In genomic region chr7:77303935-77304334, GRCm38 (mm10) we compare ENCODE assay signal across 11 mouse cellular contexts.
A peak's percentile ranks its signal among the peaks of the same experiment; 100 is the strongest.
DNase-seq lines count a peak whose midpoint lies in the region; ATAC-seq and TF ChIP-seq lines count a peak whose summit lies in the region.
"Had no signal": no experiment of that assay in that cellular context is flagged by ENCODE, and none has a peak within 500 bp of the region (broad histone marks: within the 10 kb centered on the region; RNA-seq: fewer than 3 reads in every experiment).

No protein-coding gene starts in this region.

- peak overlapping the region; percentile 29 for H3K4me3 ChIP-seq in heart, embryonic 16.5 days (ENCODE audit: low read length)
- no peak overlapping the region for H3K4me3 ChIP-seq in embryonic facial prominence, embryonic 11.5 days (ENCODE audit: low read depth, low read length)
- no peak overlapping the region for H3K4me3 ChIP-seq in hindbrain, embryonic 14.5 days (replicated peaks; ENCODE audit: low read length)
- no peak overlapping the region for H3K4me3 ChIP-seq in liver, postnatal 0 days (ENCODE audit: low read depth, low read length)
- no peak overlapping the region for H3K4me3 ChIP-seq in intestine, embryonic 15.5 days (replicated peaks)
- H3K4me3 ChIP-seq: gastrocnemius, adult 2 months; liver, embryonic 13.5 days had no signal

- no peak overlapping the region for H3K27ac ChIP-seq in heart, embryonic 16.5 days (ENCODE audit: low read length)
- no peak overlapping the region for H3K27ac ChIP-seq in embryonic facial prominence, embryonic 11.5 days (replicated peaks; ENCODE audit: low read depth, low read length)
- no peak overlapping the region for H3K27ac ChIP-seq in hindbrain, embryonic 14.5 days
- H3K27ac ChIP-seq in liver, postnatal 0 days (ENCODE audit: low read depth), result no peak overlapping the region
- no peak overlapping the region for H3K27ac ChIP-seq in intestine, embryonic 15.5 days
- H3K27ac ChIP-seq: gastrocnemius, adult 2 months; liver, embryonic 13.5 days had no signal

- no peak for TF ChIP-seq CTCF in liver, postnatal 0 days (IDR thresholded peaks at IDR 0.05; ENCODE audit: low read depth)

- ATAC-seq in heart, embryonic 16.5 days (replicated peaks; ENCODE audit: extremely low read depth, insufficient read depth, low FRiP score), result no peak
- ATAC-seq in embryonic facial prominence, embryonic 11.5 days (replicated peaks; ENCODE audit: insufficient number of reproducible peaks, low FRiP score, low TSS enrichment, low read depth), result 0 out of 2 replicates have a peak, but pooled peaks have one; percentile 62
- ATAC-seq in hindbrain, embryonic 14.5 days (ENCODE audit: low FRiP score), result no peak
- ATAC-seq in liver, postnatal 0 days, result no peak
- ATAC-seq in intestine, embryonic 15.5 days, result no peak

- H3K4me1 ChIP-seq in heart, embryonic 16.5 days (ENCODE audit: control insufficient read depth, insufficient read depth, low read length), result peaks cover 2% of the 10 kb centered on the region; the same call in 1 of the 2 replicates
- no peaks in the 10 kb centered on the region for H3K4me1 ChIP-seq in embryonic facial prominence, embryonic 11.5 days (ENCODE audit: control insufficient read depth, insufficient read depth, low read length)
- peaks cover 7% of the 10 kb centered on the region; the same call in 1 of the 2 replicates for H3K4me1 ChIP-seq in hindbrain, embryonic 14.5 days (replicated peaks; ENCODE audit: control insufficient read depth, insufficient read depth, low read length)
- no peaks in the 10 kb centered on the region for H3K4me1 ChIP-seq in liver, postnatal 0 days (ENCODE audit: insufficient read depth)
- H3K4me1 ChIP-seq in intestine, embryonic 15.5 days (replicated peaks), result no peaks in the 10 kb centered on the region
- H3K4me1 ChIP-seq: liver, embryonic 13.5 days had no signal

- no peaks in the 10 kb centered on the region for H3K36me3 ChIP-seq in heart, embryonic 16.5 days (ENCODE audit: control insufficient read depth, insufficient read depth)
- H3K36me3 ChIP-seq in embryonic facial prominence, embryonic 11.5 days (replicated peaks; ENCODE audit: control insufficient read depth, insufficient read depth, low read depth, low read length), result no peaks in the 10 kb centered on the region
- no peaks in the 10 kb centered on the region for H3K36me3 ChIP-seq in hindbrain, embryonic 14.5 days (replicated peaks; ENCODE audit: control insufficient read depth, insufficient read depth)
- no peaks in the 10 kb centered on the region for H3K36me3 ChIP-seq in liver, postnatal 0 days (replicated peaks; ENCODE audit: insufficient read depth, low read length)
- no peaks in the 10 kb centered on the region for H3K36me3 ChIP-seq in intestine, embryonic 15.5 days
- H3K36me3 ChIP-seq: liver, embryonic 13.5 days had no signal

- intact Hi-C loops in heart, postnatal 14 days (cut with DNase I), result no loop called here

- no peak for DNase-seq in heart, postnatal 14 days
- peak; percentile 93 for DNase-seq in Muller cell, postnatal 12 days (ENCODE audit: inconsistent ontology term)
- DNase-seq in embryonic facial prominence, embryonic 11.5 days (ENCODE audit: low spot score), result peak; percentile 10
- DNase-seq in hindbrain, embryonic 14.5 days (ENCODE audit: low spot score), result no peak
- no peak for DNase-seq in thymus, postnatal 25 days
- no peak for DNase-seq in liver, postnatal 0 days
- DNase-seq: cerebellum, adult 11-12 months; gastrocnemius, adult 2 months; liver, embryonic 13.5 days had no signal

- 17% methylated on average over 11 of the region's 11 CpGs for WGBS in heart, embryonic 16.5 days
- 4% methylated on average over 8 of the region's 11 CpGs for WGBS in embryonic facial prominence, embryonic 11.5 days
- 6% methylated on average over 7 of the region's 11 CpGs for WGBS in hindbrain, embryonic 14.5 days
- 39% methylated on average over 11 of the region's 11 CpGs for WGBS in liver, postnatal 0 days (ENCODE audit: insufficient replicate concordance)
- 16% methylated on average over 11 of the region's 11 CpGs for WGBS in intestine, embryonic 15.5 days

- H3K27me3 ChIP-seq in heart, embryonic 16.5 days (ENCODE audit: control insufficient read depth, insufficient read depth, low read length), result no peaks in the 10 kb centered on the region
- H3K27me3 ChIP-seq in embryonic facial prominence, embryonic 11.5 days (ENCODE audit: control insufficient read depth, insufficient read depth, low read length), result no peaks in the 10 kb centered on the region
- no peaks in the 10 kb centered on the region for H3K27me3 ChIP-seq in hindbrain, embryonic 14.5 days (ENCODE audit: control insufficient read depth, insufficient read depth, low read length)
- no peaks in the 10 kb centered on the region for H3K27me3 ChIP-seq in liver, postnatal 0 days (ENCODE audit: insufficient read depth, low read length)
- H3K27me3 ChIP-seq in intestine, embryonic 15.5 days (replicated peaks), result no peaks in the 10 kb centered on the region
- H3K27me3 ChIP-seq: liver, embryonic 13.5 days had no signal

- TF ChIP-seq EP300 in liver, postnatal 0 days (IDR thresholded peaks at IDR 0.05; ENCODE audit: low read depth), result no peak

- no peaks in the 10 kb centered on the region for H3K9me3 ChIP-seq in heart, embryonic 16.5 days (replicated peaks; ENCODE audit: control insufficient read depth, low read length)
- no peaks in the 10 kb centered on the region for H3K9me3 ChIP-seq in embryonic facial prominence, embryonic 11.5 days (replicated peaks; ENCODE audit: control insufficient read depth, low read length)
- H3K9me3 ChIP-seq in hindbrain, embryonic 14.5 days (ENCODE audit: control insufficient read depth, low read length), result no peaks in the 10 kb centered on the region
- H3K9me3 ChIP-seq in liver, postnatal 0 days (ENCODE audit: low read length), result no peaks in the 10 kb centered on the region
- no peaks in the 10 kb centered on the region for H3K9me3 ChIP-seq in intestine, embryonic 15.5 days
- H3K9me3 ChIP-seq: liver, embryonic 13.5 days had no signal

- peak overlapping the region; percentile 57 for H3K4me2 ChIP-seq in heart, embryonic 16.5 days (ENCODE audit: low read depth, low read length)
- no peak overlapping the region for H3K4me2 ChIP-seq in embryonic facial prominence, embryonic 11.5 days (ENCODE audit: low read depth, low read length)
- peak overlapping the region; percentile 33 for H3K4me2 ChIP-seq in hindbrain, embryonic 14.5 days (replicated peaks)
- no peak overlapping the region for H3K4me2 ChIP-seq in liver, postnatal 0 days (ENCODE audit: low read depth, low read length)
- no peak overlapping the region for H3K4me2 ChIP-seq in intestine, embryonic 15.5 days (replicated peaks)
- H3K4me2 ChIP-seq: liver, embryonic 13.5 days had no signal

- H3K9ac ChIP-seq in heart, embryonic 16.5 days (ENCODE audit: low read length), result no peak overlapping the region
- H3K9ac ChIP-seq in embryonic facial prominence, embryonic 11.5 days (replicated peaks; ENCODE audit: low read length), result no peak overlapping the region
- H3K9ac ChIP-seq in hindbrain, embryonic 14.5 days, result no peak overlapping the region
- H3K9ac ChIP-seq in liver, postnatal 0 days (replicated peaks), result no peak overlapping the region
- no peak overlapping the region for H3K9ac ChIP-seq in intestine, embryonic 15.5 days
- H3K9ac ChIP-seq: liver, embryonic 13.5 days had no signal

Comparison
In these comparisons a context has a peak if more than half of its experiments do, and no peak if none do; other contexts are left out.
1. H3K4me2 ChIP-seq: peak in heart, embryonic 16.5 days (single experiment) and hindbrain, embryonic 14.5 days (single experiment); none in embryonic facial prominence, embryonic 11.5 days (single experiment), liver, postnatal 0 days (single experiment) and intestine, embryonic 15.5 days (single experiment).
2. DNase-seq: peak in Muller cell, postnatal 12 days (single experiment) and embryonic facial prominence, embryonic 11.5 days (single experiment); none in heart, postnatal 14 days (0 of 2), hindbrain, embryonic 14.5 days (single experiment), thymus, postnatal 25 days (single experiment) and liver, postnatal 0 days (single experiment).